Mouse (Mus musculus) liver, embryonic 14.5 days (tissue): ENCODE measurements around the gene Rnf146.

ENCODE experiments used
- CTCF ChIP-seq: IDR thresholded peaks from 2 replicates; pipeline ENCODE4 v1.5.1; 2016; ENCODE audit warnings: antibody characterized with exemption, low read depth, control low read depth
- EP300 ChIP-seq: IDR thresholded peaks from 2 replicates; pipeline ENCODE4 v1.6.1; 2016; ENCODE audit warnings: antibody characterized with exemption, low read depth

DNA sequence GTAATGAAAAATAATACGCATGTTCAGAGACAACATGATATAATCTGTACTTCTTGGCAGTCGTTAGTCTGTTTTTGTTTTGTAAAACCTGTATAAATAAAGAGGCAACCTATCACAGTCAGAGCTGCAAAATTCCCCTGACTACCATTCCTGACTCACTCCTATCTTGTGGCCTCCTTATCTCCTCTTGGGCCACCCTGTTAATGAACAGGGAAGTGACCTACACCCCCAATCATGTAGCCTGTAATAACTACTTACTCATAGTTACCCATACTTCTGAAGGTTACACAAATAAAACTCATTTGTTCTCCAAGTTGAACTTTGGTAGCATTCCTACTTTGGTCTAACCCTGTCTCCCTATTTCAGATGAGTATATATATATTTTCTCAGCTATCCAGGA lies 19.3 kb upstream of the Rnf146 start:
- TF ChIP-seq CTCF (no peak), EP300 (no peak)
